Mouse (Mus musculus) hindbrain, embryonic 13.5 days (tissue): ENCODE measurements around the gene Abce1. TPM values are rescaled to one million over a fixed set of nuclear protein-coding genes. Genes with fewer than 3 reads are reported as not detected.
"Not testable (repeated sequence)": the region's sequence is repeated elsewhere in the genome, so short reads cannot be mapped to it uniquely, and the experiment has no call there.

ENCODE experiments used
- ATAC-seq: fragments of 200-750 bp; cut with Nextera tagmentation; 2 replicates; pipeline ENCODE4 v1.8.0; 2017; ENCODE audit warnings: moderate TSS enrichment; ENCODE audit not compliant: low FRiP score
- H3K27ac ChIP-seq: fragments of 300-500 bp; sonication (generic); 2 replicates; pipeline ENCODE4 v1.5.1; 2015; ENCODE audit warnings: inconsistent platforms, mild to moderate bottlenecking, moderate library complexity
- H3K27me3 ChIP-seq: fragments of 300-500 bp; sonication (generic); 2 replicates; pipeline ENCODE4 v1.6.1; 2015; ENCODE audit warnings: mild to moderate bottlenecking, inconsistent platforms
- H3K36me3 ChIP-seq: fragments of 300-500 bp; sonication (generic); 2 replicates; pipeline ENCODE4 v1.6.1; 2015; ENCODE audit warnings: mild to moderate bottlenecking, inconsistent platforms
- H3K4me1 ChIP-seq: fragments of 300-500 bp; sonication (generic); replicated peaks from 2 replicates; pipeline ENCODE4 v1.6.1; 2015; ENCODE audit warnings: inconsistent platforms
- H3K4me2 ChIP-seq: fragments of 300-500 bp; sonication (generic); 2 replicates; pipeline ENCODE4 v1.6.1; 2015; ENCODE audit warnings: inconsistent platforms, mild to moderate bottlenecking, moderate library complexity
- H3K4me3 ChIP-seq: fragments of 300-500 bp; sonication (generic); 2 replicates; pipeline ENCODE4 v1.5.1; 2015; ENCODE audit warnings: mild to moderate bottlenecking, inconsistent platforms
- H3K9ac ChIP-seq: fragments of 300-500 bp; sonication (generic); 2 replicates; pipeline ENCODE4 v1.6.1; 2015; ENCODE audit warnings: mild to moderate bottlenecking, inconsistent platforms
- H3K9me3 ChIP-seq: fragments of 300-500 bp; sonication (generic); 2 replicates; pipeline ENCODE4 v1.6.1; 2016; ENCODE audit warnings: inconsistent platforms
- WGBS: fragments of 180-500 bp; shearing (Covaris S2); methylation state at CpG from one replicate; pipeline ENCODE4 v1.1.7; 2015; 5-methylcytosine and 5-hydroxymethylcytosine counted together
- polyA plus RNA-seq: library from polyadenylated mRNA; unstranded; fragments of >200 nt; fragmentation: Nextera tagmentation; extraction: Ambion mirVana; gene quantifications from 2 replicates; pipeline ENCODE4 v1.2.1, GENCODE M21; 2015

The Abce1 gene
- polyA plus RNA-seq, 1 experiment from 2014 or later, result 85.2 TPM

GRCm38 (mm10) chr8:79685927-79686326, 25.6 kb downstream of the Abce1 start:
- peaks cover 77% of the 10 kb centered on the region for H3K36me3 ChIP-seq
- H3K27ac ChIP-seq, H3K4me1 ChIP-seq, H3K9ac ChIP-seq, H3K27me3 ChIP-seq, H3K4me2 ChIP-seq, H3K9me3 ChIP-seq, H3K4me3 ChIP-seq, ATAC-seq: not testable (repeated sequence)
- 93% methylated on average over 5 of the region's 5 CpGs for WGBS

- Histone ChIP-seq H3K4me2 (peak overlapping the region; percentile 55), H3K9ac (peak overlapping the region; percentile 59), H3K36me3 (peaks cover 40% of the 10 kb centered on the region), H3K27me3 (no peaks in the 10 kb centered on the region), H3K27ac (no peak overlapping the region), H3K4me3 (peak overlapping the region; percentile 31), H3K4me1 (peaks cover 6% of the 10 kb centered on the region), H3K9me3 (no peaks in the 10 kb centered on the region)
- ATAC-seq, result 0 out of 2 replicates have a peak, but pooled peaks have one; percentile 55
- WGBS, result 49% methylated on average over 2 of the region's 2 CpGs
Measured at GRCm38 (mm10) chr8:79680965-79681364, 30.6 kb downstream of the Abce1 start.

GRCm38 (mm10) chr8:79680555-79680954, 31.0 kb downstream of the Abce1 start:
- Histone ChIP-seq H3K9ac (peak overlapping the region; percentile 59), H3K36me3 (peaks cover 36% of the 10 kb centered on the region), H3K27me3 (no peaks in the 10 kb centered on the region), H3K27ac (no peak overlapping the region), H3K9me3 (no peaks in the 10 kb centered on the region), H3K4me2 (peak overlapping the region; percentile 55), H3K4me1 (peaks cover 6% of the 10 kb centered on the region), H3K4me3 (peak overlapping the region; percentile 31)
- 10% methylated on average over 34 of the region's 34 CpGs for whole genome bisulfite sequencing
- peak; percentile 71; the same call in 1 of the 2 replicates for ATAC-seq

GRCm38 (mm10) chr8:79680083-79680482, 31.5 kb downstream of the Abce1 start:
- H3K9me3 ChIP-seq, H3K4me3 ChIP-seq, H3K9ac ChIP-seq, H3K27ac ChIP-seq, ATAC-seq, H3K27me3 ChIP-seq, H3K4me1 ChIP-seq: not testable (repeated sequence)
- Histone ChIP-seq H3K36me3 (peaks cover 34% of the 10 kb centered on the region), H3K4me2 (peak overlapping the region; percentile 55; the same call in 1 of the 2 replicates)
- WGBS, result 46% methylated on average over 10 of the region's 10 CpGs

GRCm38 (mm10) chr8:79679005-79679404, 32.5 kb downstream of the Abce1 start:
- WGBS, result 75% methylated on average over 5 of the region's 5 CpGs
- Histone ChIP-seq H3K27me3 (no peaks in the 10 kb centered on the region), H3K9ac (no peak overlapping the region), H3K36me3 (peaks cover 29% of the 10 kb centered on the region), H3K4me3 (no peak overlapping the region), H3K9me3 (no peaks in the 10 kb centered on the region), H3K27ac (no peak overlapping the region), H3K4me1 (peaks cover 6% of the 10 kb centered on the region), H3K4me2 (no peak overlapping the region)
- ATAC-seq, result no peak

- Histone ChIP-seq H3K9ac (no peak overlapping the region), H3K4me1 (peaks cover 6% of the 10 kb centered on the region), H3K27ac (no peak overlapping the region), H3K4me3 (no peak overlapping the region), H3K36me3 (peaks cover 30% of the 10 kb centered on the region), H3K27me3 (no peaks in the 10 kb centered on the region), H3K9me3 (no peaks in the 10 kb centered on the region), H3K4me2 (no peak overlapping the region)
- no peak for ATAC-seq
- WGBS, result 91% methylated on average over 4 of the region's 4 CpGs
Measured at GRCm38 (mm10) chr8:79676461-79676860, 35.1 kb downstream of the Abce1 start.

GRCm38 (mm10) chr8:79658715-79659114, 52.8 kb downstream of the Abce1 start:
- not testable (repeated sequence) for H3K4me3 ChIP-seq, ATAC-seq, H3K27ac ChIP-seq, H3K4me1 ChIP-seq, H3K27me3 ChIP-seq, H3K9ac ChIP-seq, H3K4me2 ChIP-seq, H3K9me3 ChIP-seq
- peaks cover 60% of the 10 kb centered on the region for H3K36me3 ChIP-seq
- WGBS, result 91% methylated on average over 4 of the region's 4 CpGs

GRCm38 (mm10) chr8:79653736-79654135, 57.8 kb downstream of the Abce1 start:
- H3K4me3 ChIP-seq, result no peak overlapping the region
- ATAC-seq, result no peak
- no peak overlapping the region for H3K9ac ChIP-seq
- WGBS, result 91% methylated on average over 4 of the region's 4 CpGs
- H3K27me3 ChIP-seq, result no peaks in the 10 kb centered on the region
- H3K4me1 ChIP-seq, result no peaks in the 10 kb centered on the region
- H3K27ac ChIP-seq, result no peak overlapping the region
- H3K36me3 ChIP-seq, result peaks cover 31% of the 10 kb centered on the region
- H3K4me2 ChIP-seq, result no peak overlapping the region
- no peaks in the 10 kb centered on the region for H3K9me3 ChIP-seq

GRCm38 (mm10) chr8:79650158-79650814, 61.3 kb downstream of the Abce1 start:
- Histone ChIP-seq H3K4me3 (no peak overlapping the region), H3K9me3 (no peaks in the 10 kb centered on the region), H3K27ac (no peak overlapping the region), H3K36me3 (peaks cover 33% of the 10 kb centered on the region), H3K4me1 (no peaks in the 10 kb centered on the region), H3K27me3 (no peaks in the 10 kb centered on the region), H3K4me2 (no peak overlapping the region), H3K9ac (no peak overlapping the region)
- ATAC-seq, result no peak
- 84% methylated on average over 1 of the region's 1 CpGs for WGBS

GRCm38 (mm10) chr8:79649569-79649968, 62.0 kb downstream of the Abce1 start:
- H3K9me3 ChIP-seq, result no peaks in the 10 kb centered on the region
- ATAC-seq, result no peak
- no peaks in the 10 kb centered on the region for H3K27me3 ChIP-seq
- no peaks in the 10 kb centered on the region for H3K4me1 ChIP-seq
- WGBS, result 98% methylated on average over 4 of the region's 4 CpGs
- H3K36me3 ChIP-seq, result peaks cover 30% of the 10 kb centered on the region
- no peak overlapping the region for H3K4me2 ChIP-seq
- H3K9ac ChIP-seq, result no peak overlapping the region
- no peak overlapping the region for H3K27ac ChIP-seq
- no peak overlapping the region for H3K4me3 ChIP-seq

GRCm38 (mm10) chr8:79641119-79641518, 70.4 kb downstream of the Abce1 start:
- H3K36me3 ChIP-seq, result peaks cover 17% of the 10 kb centered on the region
- peak overlapping the region; percentile 72 for H3K4me2 ChIP-seq
- no peak overlapping the region for H3K27ac ChIP-seq
- peak overlapping the region; percentile 64 for H3K9ac ChIP-seq
- 25% methylated on average over 1 of the region's 1 CpGs for WGBS
- H3K4me3 ChIP-seq, result peak overlapping the region; percentile 92
- ATAC-seq, result no peak
- no peaks in the 10 kb centered on the region for H3K27me3 ChIP-seq
- H3K4me1 ChIP-seq, result peaks cover 28% of the 10 kb centered on the region
- H3K9me3 ChIP-seq, result no peaks in the 10 kb centered on the region

GRCm38 (mm10) chr8:79639586-79640451, 71.7 kb downstream of the Abce1 start, which contains the start of gene Otud4:
Otud4 (plus strand) TSS chr8:79639618.
- Histone ChIP-seq H3K27ac (peak within 1 kb of the TSS; percentile 98), H3K4me3 (peak within 1 kb of the TSS; percentile 92), H3K36me3 (peaks cover 7% of the 10 kb centered on the region; the same call in 1 of the 2 replicates), H3K27me3 (no peaks in the 10 kb centered on the region), H3K4me1 (peaks cover 28% of the 10 kb centered on the region), H3K9ac (peak within 1 kb of the TSS; percentile 91), H3K9me3 (no peaks in the 10 kb centered on the region), H3K4me2 (peak within 1 kb of the TSS; percentile 72)
- ATAC-seq, result peak; percentile 76
- under 1% methylated on average over 95 of the region's 103 CpGs for whole genome bisulfite sequencing
